Mouse (Mus musculus) thymus, adult 2 months (tissue): ENCODE measurements around the gene Gm614. TPM values are rescaled to one million over a fixed set of nuclear protein-coding genes. Genes with fewer than 3 reads are reported as not detected.
A peak's percentile ranks its signal among the peaks of the same experiment; 100 is the strongest.

Experiments
- DNase-seq: peaks from one replicate; pipeline ENCODE4 v3.0.0; 2021
- H3K27ac ChIP-seq: fragments of 200-500 bp; 2 replicates; pipeline ENCODE4 v1.5.1; 2012; ENCODE audit warnings: low read length, control low read depth; ENCODE audit not compliant: control insufficient read depth, insufficient read depth
- H3K27me3 ChIP-seq: fragments of 200-500 bp; 2 replicates; pipeline ENCODE4 v1.6.1; 2012; ENCODE audit warnings: mild to moderate bottlenecking, low read length, moderate library complexity, mixed read lengths; ENCODE audit not compliant: control insufficient read depth, insufficient read depth
- H3K36me3 ChIP-seq: fragments of 200-500 bp; 2 replicates; pipeline ENCODE4 v1.6.1; 2012; ENCODE audit warnings: mild to moderate bottlenecking, low read length, moderate library complexity; ENCODE audit not compliant: control insufficient read depth, insufficient read depth
- H3K4me1 ChIP-seq: fragments of 200-500 bp; replicated peaks from 2 replicates; pipeline ENCODE4 v1.6.1; 2012; ENCODE audit warnings: low read length; ENCODE audit not compliant: control insufficient read depth, insufficient read depth
- H3K4me3 ChIP-seq: fragments of 200-500 bp; 2 replicates; pipeline ENCODE4 v1.5.1; 2012; ENCODE audit warnings: mild to moderate bottlenecking, low read length, control low read depth, moderate library complexity; ENCODE audit not compliant: control insufficient read depth, insufficient read depth
- CTCF ChIP-seq: fragments of 200-500 bp; IDR thresholded peaks from 2 replicates; pipeline ENCODE4 v1.5.1; 2012; ENCODE audit warnings: mild to moderate bottlenecking, control low read depth, low read length, moderate library complexity, borderline replicate concordance; ENCODE audit not compliant: control insufficient read depth, poor library complexity, insufficient read depth; ENCODE audit errors: extremely low read depth
- POLR2A ChIP-seq: fragments of 200-500 bp; IDR thresholded peaks from 2 replicates; pipeline ENCODE4 v1.6.1; 2012; ENCODE audit warnings: mild to moderate bottlenecking, low read length, control low read depth, moderate library complexity; ENCODE audit not compliant: control insufficient read depth, poor library complexity, insufficient read depth; ENCODE audit errors: extremely low read depth
- WGBS: fragments of 180-500 bp; shearing (Covaris S2); methylation state at CpG from one replicate; pipeline ENCODE4 v1.1.7; 2018; 5-methylcytosine and 5-hydroxymethylcytosine counted together
- polyA plus RNA-seq: library from polyadenylated mRNA; depleted of rRNA; stranded (reverse); fragments of >200 nt; gene quantifications from 2 replicates; pipeline ENCODE4 v1.2.3, GENCODE M21; 2012

Gm614 gene
- polyA plus RNA-seq, 1 experiment: 2.0 TPM

GRCm38 (mm10) chrX:101299055-101299454 is 35.3 kb upstream of the Gm614 start, which contains the start of gene Nlgn3:
Gene Nlgn3 (plus strand): TSS chrX:101299168.
- Histone ChIP-seq H3K4me3 (no peak within 1 kb of the TSS), H3K27me3 (no peaks in the 10 kb centered on the region), H3K36me3 (peaks cover 3% of the 10 kb centered on the region; the same call in 1 of the 2 replicates), H3K4me1 (no peaks in the 10 kb centered on the region), H3K27ac (no peak within 1 kb of the TSS)
- DNase-seq: no peak
- TF ChIP-seq CTCF (no peak), POLR2A (no peak)
- 18% methylated on average over 6 of the region's 24 CpGs for WGBS

- WGBS: 94% methylated on average over 10 of the region's 10 CpGs
- Histone ChIP-seq H3K27ac (no peak overlapping the region), H3K27me3 (no peaks in the 10 kb centered on the region), H3K36me3 (peaks cover 67% of the 10 kb centered on the region), H3K4me1 (no peaks in the 10 kb centered on the region), H3K4me3 (no peak overlapping the region)
- no peak for DNase-seq
- TF ChIP-seq CTCF (no peak), POLR2A (no peak)
These were observed 26.3 kb upstream of the Gm614 start for GRCm38 (mm10) chrX:101290111-101290510.

- H3K27me3 ChIP-seq: no peaks in the 10 kb centered on the region
- DNase-seq: no peak
- 97% methylated on average over 7 of the region's 7 CpGs for WGBS
- H3K36me3 ChIP-seq: peaks cover 67% of the 10 kb centered on the region
- H3K27ac ChIP-seq: no peak overlapping the region
- no peak overlapping the region for H3K4me3 ChIP-seq
- TF ChIP-seq CTCF (no peak), POLR2A (no peak)
- no peaks in the 10 kb centered on the region for H3K4me1 ChIP-seq
These were observed 25.2 kb upstream of the Gm614 start for GRCm38 (mm10) chrX:101289037-101289436.

GRCm38 (mm10) chrX:101288432-101288831 is 24.6 kb upstream of the Gm614 start:
- no peak for DNase-seq
- no peak overlapping the region for H3K4me3 ChIP-seq
- no peak overlapping the region for H3K27ac ChIP-seq
- WGBS: 97% methylated on average over 6 of the region's 6 CpGs
- no peaks in the 10 kb centered on the region for H3K4me1 ChIP-seq
- TF ChIP-seq CTCF (no peak), POLR2A (no peak)
- H3K27me3 ChIP-seq: no peaks in the 10 kb centered on the region
- peaks cover 62% of the 10 kb centered on the region for H3K36me3 ChIP-seq

GRCm38 (mm10) chrX:101287543-101287942 is 23.8 kb upstream of the Gm614 start:
- H3K4me1 ChIP-seq: no peaks in the 10 kb centered on the region
- H3K36me3 ChIP-seq: peaks cover 53% of the 10 kb centered on the region
- no peak overlapping the region for H3K27ac ChIP-seq
- no peak for TF ChIP-seq POLR2A
- no peak for TF ChIP-seq CTCF
- no peak for DNase-seq
- no peak overlapping the region for H3K4me3 ChIP-seq
- no peaks in the 10 kb centered on the region for H3K27me3 ChIP-seq
- WGBS: 93% methylated on average over 3 of the region's 3 CpGs

GRCm38 (mm10) chrX:101285953-101286670 is 22.3 kb upstream of the Gm614 start:
- Histone ChIP-seq H3K27me3 (no peaks in the 10 kb centered on the region), H3K4me3 (no peak overlapping the region), H3K27ac (no peak overlapping the region), H3K36me3 (peaks cover 47% of the 10 kb centered on the region), H3K4me1 (no peaks in the 10 kb centered on the region)
- TF ChIP-seq POLR2A (no peak), CTCF (no peak)
- WGBS: 97% methylated on average over 14 of the region's 14 CpGs
- no peak for DNase-seq

GRCm38 (mm10) chrX:101285534-101285933 is 21.7 kb upstream of the Gm614 start:
- peaks cover 50% of the 10 kb centered on the region for H3K36me3 ChIP-seq
- H3K4me1 ChIP-seq: no peaks in the 10 kb centered on the region
- TF ChIP-seq POLR2A (no peak), CTCF (peak; percentile 63)
- WGBS: 27% methylated on average over 6 of the region's 6 CpGs
- H3K27ac ChIP-seq: no peak overlapping the region
- DNase-seq: peak; percentile 72
- no peaks in the 10 kb centered on the region for H3K27me3 ChIP-seq
- H3K4me3 ChIP-seq: no peak overlapping the region

- Histone ChIP-seq H3K36me3 (peaks cover 52% of the 10 kb centered on the region), H3K4me3 (no peak overlapping the region), H3K4me1 (no peaks in the 10 kb centered on the region), H3K27me3 (no peaks in the 10 kb centered on the region), H3K27ac (no peak overlapping the region)
- TF ChIP-seq CTCF (no peak), POLR2A (no peak)
- no peak for DNase-seq
- 94% methylated on average over 6 of the region's 6 CpGs for WGBS
These were observed 19.0 kb upstream of the Gm614 start for GRCm38 (mm10) chrX:101282813-101283212.
